Mouse (Mus musculus) heart, adult 2 months (tissue): ENCODE data around the gene Themis3.

ENCODE experiments used
- CTCF ChIP-seq: fragments of 200-600 bp; IDR thresholded peaks from 2 replicates; pipeline ENCODE4 v1.8.1; 2022; ENCODE audit warnings: antibody characterized with exemption, mild to moderate bottlenecking, moderate library complexity
- EP300 ChIP-seq: fragments of 200-500 bp; IDR thresholded peaks from 2 replicates; pipeline ENCODE4 v1.6.1; 2011; ENCODE audit warnings: low read depth, low read length, control low read depth; ENCODE audit not compliant: insufficient read depth
- POLR2A ChIP-seq: fragments of 200-500 bp; IDR thresholded peaks from 2 replicates; pipeline ENCODE4 v1.6.1; 2011; ENCODE audit warnings: mild to moderate bottlenecking, low read depth, low read length, control low read depth; ENCODE audit not compliant: insufficient read depth

DNA sequence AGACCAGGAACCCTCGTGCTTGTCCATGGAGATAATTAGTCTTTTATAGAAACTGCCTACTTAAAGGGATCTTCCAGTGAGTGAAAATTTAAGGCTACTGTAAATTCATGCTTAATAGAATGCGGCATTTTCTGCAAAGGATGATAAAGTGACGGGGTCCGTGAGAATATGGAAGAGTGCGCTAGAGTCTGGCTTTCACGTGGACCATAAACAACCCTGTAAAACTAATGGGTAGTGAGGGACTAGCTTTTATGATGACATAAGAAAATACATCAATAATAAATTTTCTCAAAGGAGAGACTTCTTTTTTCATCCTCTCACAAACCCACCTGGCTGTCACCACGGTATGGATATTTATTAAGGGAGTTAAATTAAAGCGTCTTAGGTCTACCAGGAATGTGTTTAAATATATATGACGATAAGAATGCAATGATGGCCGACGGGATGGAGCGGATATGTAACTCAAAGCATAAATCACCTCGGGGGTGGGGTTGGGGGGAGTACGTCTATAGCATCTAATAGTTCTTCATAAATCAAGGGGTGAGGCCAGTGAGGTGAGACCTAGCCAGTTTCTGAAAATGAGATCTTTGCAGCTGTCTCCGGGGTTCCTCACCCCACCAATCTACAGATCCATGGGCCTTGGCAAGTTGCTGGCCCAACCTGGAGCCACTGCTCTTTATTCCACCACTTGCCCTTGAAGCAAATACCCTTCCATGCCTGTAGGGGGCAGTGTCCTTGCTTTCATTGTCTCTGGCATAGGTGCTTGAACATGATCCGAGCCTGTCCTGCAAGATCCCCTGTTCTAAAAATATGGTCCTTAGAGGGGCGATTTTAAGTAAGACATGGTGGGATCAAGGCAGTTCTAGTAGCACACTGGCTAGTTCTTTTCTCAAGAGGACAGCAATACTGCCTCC, 35.8 kb downstream of the Themis3 start:
- TF ChIP-seq CTCF: peak; percentile 53
- no peak for TF ChIP-seq EP300
- TF ChIP-seq POLR2A: no peak
